In the genomic region with DNA sequence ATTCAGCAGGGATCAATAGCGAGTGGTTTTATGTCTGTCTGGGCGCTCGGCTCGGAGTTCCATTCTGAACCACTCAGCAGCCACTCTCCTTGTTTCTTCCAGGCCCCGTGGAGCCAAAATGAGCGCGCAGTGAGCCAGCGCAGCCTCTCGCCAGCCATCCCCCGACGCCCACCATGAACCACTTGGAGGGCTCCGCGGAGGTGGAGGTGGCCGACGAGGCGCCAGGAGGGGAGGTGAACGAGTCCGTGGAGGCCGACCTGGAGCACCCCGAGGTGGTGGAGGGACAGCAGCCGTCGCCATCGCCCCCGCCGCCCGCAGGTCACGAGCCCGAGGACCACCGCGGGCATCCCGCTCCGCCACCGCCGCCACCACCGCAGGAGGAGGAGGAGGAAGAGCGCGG, we compare ENCODE assay signal across 8 mouse cellular contexts.
DNase-seq lines count a peak whose midpoint lies in the region; ATAC-seq and TF ChIP-seq lines count a peak whose summit lies in the region.

No protein-coding gene starts in this region.

- H3K9ac ChIP-seq in lung, embryonic 16.5 days (ENCODE audit: low read length) = peak overlapping the region; percentile 31; the same call in 1 of the 2 replicates
- no peak overlapping the region for H3K9ac ChIP-seq in limb, embryonic 15.5 days

- H3K27ac ChIP-seq in lung, embryonic 16.5 days (ENCODE audit: low read length) = no peak overlapping the region
- H3K27ac ChIP-seq in limb, embryonic 15.5 days = no peak overlapping the region

- TF ChIP-seq CTCF in lung, adult 2 months (IDR thresholded peaks at IDR 0.05; ENCODE audit: insufficient read depth, low read length) = no peak

- H3K27me3 ChIP-seq in lung, embryonic 16.5 days (ENCODE audit: control insufficient read depth, insufficient read depth, low read depth, low read length) = peaks cover 29% of the 10 kb centered on the region
- H3K27me3 ChIP-seq in limb, embryonic 15.5 days = peaks cover 55% of the 10 kb centered on the region

- no peaks in the 10 kb centered on the region for H3K9me3 ChIP-seq in lung, embryonic 16.5 days (ENCODE audit: control insufficient read depth, low read length)
- H3K9me3 ChIP-seq in limb, embryonic 15.5 days = no peaks in the 10 kb centered on the region

- DNase-seq in cerebellum, postnatal 25 days = peak; percentile 39 to 41
- DNase-seq in cerebellum, adult 11 months = no peak
- DNase-seq in lung, adult 2 months = no peak
- peak; percentile 51 for DNase-seq in testis, postnatal 10 days (ENCODE audit: low spot score)
- no peak for DNase-seq in c-Kit-positive CD71-positive TER-119-positive erythroid progenitor cells, embryonic 14.5 days (ENCODE audit: low spot score)
- no peak for DNase-seq in layer of hippocampus, postnatal 25 days (ENCODE audit: extremely low spot score in 1 of 2, low spot score in 1 of 2)

- H3K4me3 ChIP-seq in lung, embryonic 16.5 days (ENCODE audit: low read length) = peak overlapping the region; percentile 49
- no peak overlapping the region for H3K4me3 ChIP-seq in lung, adult 2 months (replicated peaks; ENCODE audit: extremely low read depth, low read depth, low read length)
- H3K4me3 ChIP-seq in limb, embryonic 15.5 days = peak overlapping the region; percentile 45

- no peak for ATAC-seq in lung, embryonic 16.5 days (ENCODE audit: low read depth)
- no peak for ATAC-seq in limb, embryonic 15.5 days (ENCODE audit: insufficient number of reproducible peaks, low FRiP score, low TSS enrichment, low read depth)

- H3K4me1 ChIP-seq in lung, embryonic 16.5 days (replicated peaks; ENCODE audit: control insufficient read depth, insufficient read depth, low read length) = peaks cover 12% of the 10 kb centered on the region; the same call in 1 of the 2 replicates
- H3K4me1 ChIP-seq in lung, adult 2 months (ENCODE audit: control insufficient read depth, insufficient read depth, low read length) = no peaks in the 10 kb centered on the region
- peaks cover 11% of the 10 kb centered on the region for H3K4me1 ChIP-seq in limb, embryonic 15.5 days

- H3K36me3 ChIP-seq in lung, embryonic 16.5 days (ENCODE audit: control insufficient read depth, insufficient read depth, low read length) = no peaks in the 10 kb centered on the region
- H3K36me3 ChIP-seq in limb, embryonic 15.5 days = no peaks in the 10 kb centered on the region

- peak overlapping the region; percentile 77 for H3K4me2 ChIP-seq in lung, embryonic 16.5 days (ENCODE audit: low read depth, low read length)
- peak overlapping the region; percentile 82 for H3K4me2 ChIP-seq in limb, embryonic 15.5 days

- WGBS in lung, embryonic 16.5 days = 19% methylated on average over 36 of the region's 37 CpGs
- WGBS in lung, adult 2 months = 28% methylated on average over 37 of the region's 37 CpGs
- WGBS in limb, embryonic 15.5 days = 24% methylated on average over 37 of the region's 37 CpGs

- no peak for TF ChIP-seq POLR2A in lung, adult 2 months (IDR thresholded peaks at IDR 0.05; ENCODE audit: borderline replicate concordance, extremely low read depth, low read depth, low read length)

Comparison
In these comparisons a context has a peak if more than half of its experiments do, and no peak if none do; other contexts are left out.
1. DNase-seq: peak in cerebellum, postnatal 25 days (2 of 2) and testis, postnatal 10 days (single experiment); none in cerebellum, adult 11 months (single experiment), lung, adult 2 months (single experiment), c-Kit-positive CD71-positive TER-119-positive erythroid progenitor cells, embryonic 14.5 days (single experiment) and layer of hippocampus, postnatal 25 days (0 of 2).